Mouse (Mus musculus) kidney, adult 2 months (tissue): ENCODE measurements around the gene Fam78b. TPM values are rescaled to one million over a fixed set of nuclear protein-coding genes. Genes with fewer than 3 reads are reported as not detected.
A peak's percentile ranks its signal among the peaks of the same experiment; 100 is the strongest.

Experiments used
- DNase-seq: peaks from one replicate; pipeline ENCODE4 v3.0.0; 2021
- H3K27ac ChIP-seq: fragments of 200-500 bp; 2 replicates; pipeline ENCODE4 v1.5.1; 2012; ENCODE audit warnings: low read depth, low read length, control low read depth, inconsistent platforms; ENCODE audit not compliant: insufficient read depth
- H3K27me3 ChIP-seq: fragments of 200-500 bp; replicated peaks from 2 replicates; pipeline ENCODE4 v1.6.1; 2012; ENCODE audit warnings: mild to moderate bottlenecking, moderate library complexity, low read length, inconsistent platforms; ENCODE audit not compliant: control insufficient read depth, insufficient read depth
- H3K36me3 ChIP-seq: fragments of 200-500 bp; 2 replicates; pipeline ENCODE4 v1.6.1; 2012; ENCODE audit warnings: mild to moderate bottlenecking, moderate library complexity, low read length, inconsistent platforms; ENCODE audit not compliant: control insufficient read depth, insufficient read depth
- H3K4me1 ChIP-seq: fragments of 200-500 bp; 2 replicates; pipeline ENCODE4 v1.6.1; 2011; ENCODE audit warnings: low read length; ENCODE audit not compliant: control insufficient read depth, insufficient read depth
- H3K4me3 ChIP-seq: fragments of 200-500 bp; 2 replicates; pipeline ENCODE4 v1.5.1; 2011; ENCODE audit warnings: mild to moderate bottlenecking, low read depth, low read length, control low read depth; ENCODE audit not compliant: insufficient read depth
- CTCF ChIP-seq: fragments of 200-500 bp; conservative IDR thresholded peaks from 2 replicates; pipeline ENCODE4 v1.5.1; 2011; ENCODE audit warnings: low read depth, mild to moderate bottlenecking, control low read depth, low read length, moderate library complexity, mixed read lengths; ENCODE audit not compliant: insufficient read depth, insufficient read length
- POLR2A ChIP-seq: fragments of 200-500 bp; IDR thresholded peaks from one replicate; pipeline ENCODE4 v1.6.1; 2011; ENCODE audit warnings: low read depth, low read length, control low read depth
- WGBS: fragments of 180-500 bp; shearing (Covaris S2); methylation state at CpG from one replicate; pipeline ENCODE4 v1.1.7; 2018; 5-methylcytosine and 5-hydroxymethylcytosine counted together
- polyA plus RNA-seq: library from polyadenylated mRNA; depleted of rRNA; stranded (reverse); fragments of >200 nt; gene quantifications from 2 replicates; pipeline ENCODE4 v1.2.3, GENCODE M21; 2012

Gene Fam78b
- polyA plus RNA-seq, 1 experiment = 1.3 TPM

DNA sequence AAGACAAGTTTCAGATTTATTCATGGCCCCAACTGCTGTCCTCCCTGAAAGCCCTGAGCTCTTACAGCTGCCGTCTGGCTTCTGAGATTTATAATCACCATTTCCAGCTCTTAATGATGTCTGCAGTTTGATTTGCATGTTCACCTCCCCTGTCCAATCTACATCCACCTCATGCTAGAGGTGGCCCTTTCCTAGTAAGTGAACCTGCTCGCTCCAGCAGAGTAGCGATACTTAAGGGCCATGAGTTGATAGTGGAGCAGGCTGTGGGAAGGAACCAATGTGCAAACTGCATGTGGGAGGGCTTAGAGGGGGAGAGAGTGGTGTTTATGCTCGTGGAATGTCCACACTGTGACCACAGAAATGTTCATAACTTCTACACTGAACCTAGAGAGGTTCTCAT, 23.7 kb downstream of the Fam78b start:
- 31% methylated on average over 4 of the region's 4 CpGs for WGBS
- no peak overlapping the region for H3K27ac ChIP-seq
- no peak for DNase-seq

DNA sequence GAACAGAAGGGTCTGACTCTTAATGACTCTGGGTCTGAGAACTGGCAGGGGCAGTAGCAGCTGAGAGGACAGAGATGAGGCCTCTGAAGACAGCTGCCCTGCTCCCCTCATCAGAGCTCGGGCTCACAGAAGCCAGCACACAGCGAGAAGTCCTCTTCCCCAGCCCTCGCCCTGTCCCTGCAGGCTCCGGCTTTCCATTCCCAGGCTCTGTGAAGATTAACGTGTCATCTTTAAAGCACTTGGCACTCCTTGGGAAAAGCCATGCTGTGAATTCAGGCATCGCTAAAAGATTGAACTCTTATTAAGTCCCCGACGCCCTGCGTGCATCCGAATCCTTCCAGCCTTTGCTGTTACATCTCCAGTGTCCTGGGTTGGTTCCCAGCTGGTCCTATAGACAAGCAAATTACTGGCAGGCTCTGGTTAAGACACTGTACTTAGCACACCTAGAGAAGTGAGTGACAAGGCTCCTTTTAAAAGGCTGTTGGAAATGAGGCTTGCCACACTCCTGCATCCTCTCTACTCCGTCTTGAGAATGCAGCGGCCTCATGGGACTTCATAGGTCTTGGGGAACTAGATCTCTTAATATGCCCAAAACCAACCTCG, 30.9 kb downstream of the Fam78b start:
- Histone ChIP-seq H3K27ac (no peak overlapping the region), H3K27me3 (no peaks in the 10 kb centered on the region), H3K4me3 (no peak overlapping the region), H3K36me3 (no peaks in the 10 kb centered on the region), H3K4me1 (no peaks in the 10 kb centered on the region)
- no peak for TF ChIP-seq POLR2A
- TF ChIP-seq CTCF = no peak
- WGBS = 72% methylated on average over 13 of the region's 13 CpGs
- DNase-seq = no peak

More for the DNA sequence above, 23.7 kb downstream of the Fam78b start:
- Histone ChIP-seq H3K27me3 (no peaks in the 10 kb centered on the region), H3K36me3 (no peaks in the 10 kb centered on the region), H3K4me3 (no peak overlapping the region), H3K4me1 (no peaks in the 10 kb centered on the region)
- TF ChIP-seq CTCF (no peak), POLR2A (no peak)

DNA sequence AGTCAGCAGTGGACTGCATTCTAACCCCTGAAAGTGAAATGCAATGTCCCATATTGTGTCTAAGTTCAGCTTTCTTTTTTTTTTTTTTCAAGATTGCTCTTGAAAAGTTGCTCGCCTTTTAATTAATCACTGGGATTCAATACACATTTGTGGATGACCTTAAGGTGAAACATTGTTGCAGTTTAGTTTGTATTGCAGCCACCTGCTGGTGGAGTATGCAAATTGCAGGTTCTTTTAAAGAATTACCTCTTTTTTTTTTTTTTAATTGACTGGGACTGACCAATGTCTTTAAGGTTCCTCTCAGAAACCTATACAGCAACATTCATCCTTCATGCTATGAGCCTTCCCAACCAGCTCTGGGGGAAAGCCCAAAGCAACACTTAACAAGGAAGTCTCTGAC, 33.2 kb downstream of the Fam78b start:
- WGBS = 79% methylated on average over 1 of the region's 1 CpGs
- peak; percentile 3 for DNase-seq
- H3K4me3 ChIP-seq = no peak overlapping the region

DNA sequence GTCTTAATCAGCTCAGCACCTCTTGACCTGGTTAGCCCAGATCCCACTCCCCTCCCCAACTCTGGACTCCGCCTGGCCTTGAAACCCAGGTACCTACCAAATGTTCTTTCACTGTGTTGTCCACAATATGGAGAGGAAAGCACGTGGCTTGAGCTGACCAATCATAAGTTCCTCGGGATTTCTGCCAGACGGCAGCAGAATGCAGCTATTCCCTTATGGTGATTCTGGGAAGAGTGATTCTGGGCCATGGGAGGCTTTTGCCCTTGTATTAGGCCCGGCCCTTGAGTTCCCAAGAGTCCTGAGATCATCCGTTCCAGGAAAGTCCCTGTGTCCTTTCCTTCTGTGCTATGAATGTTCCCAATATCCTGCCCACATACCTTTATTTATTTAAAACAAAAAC, 41.3 kb downstream of the Fam78b start:
- no peaks in the 10 kb centered on the region for H3K36me3 ChIP-seq
- no peak for DNase-seq
- H3K4me3 ChIP-seq = no peak overlapping the region
- no peak overlapping the region for H3K27ac ChIP-seq
- no peaks in the 10 kb centered on the region for H3K4me1 ChIP-seq
- H3K27me3 ChIP-seq = no peaks in the 10 kb centered on the region
- TF ChIP-seq CTCF = no peak
- 90% methylated on average over 6 of the region's 6 CpGs for WGBS

More for the DNA sequence above, 33.2 kb downstream of the Fam78b start:
- TF ChIP-seq POLR2A (no peak), CTCF (no peak)
- no peaks in the 10 kb centered on the region for H3K4me1 ChIP-seq
- H3K36me3 ChIP-seq = no peaks in the 10 kb centered on the region
- H3K27me3 ChIP-seq = no peaks in the 10 kb centered on the region
- no peak overlapping the region for H3K27ac ChIP-seq

DNA sequence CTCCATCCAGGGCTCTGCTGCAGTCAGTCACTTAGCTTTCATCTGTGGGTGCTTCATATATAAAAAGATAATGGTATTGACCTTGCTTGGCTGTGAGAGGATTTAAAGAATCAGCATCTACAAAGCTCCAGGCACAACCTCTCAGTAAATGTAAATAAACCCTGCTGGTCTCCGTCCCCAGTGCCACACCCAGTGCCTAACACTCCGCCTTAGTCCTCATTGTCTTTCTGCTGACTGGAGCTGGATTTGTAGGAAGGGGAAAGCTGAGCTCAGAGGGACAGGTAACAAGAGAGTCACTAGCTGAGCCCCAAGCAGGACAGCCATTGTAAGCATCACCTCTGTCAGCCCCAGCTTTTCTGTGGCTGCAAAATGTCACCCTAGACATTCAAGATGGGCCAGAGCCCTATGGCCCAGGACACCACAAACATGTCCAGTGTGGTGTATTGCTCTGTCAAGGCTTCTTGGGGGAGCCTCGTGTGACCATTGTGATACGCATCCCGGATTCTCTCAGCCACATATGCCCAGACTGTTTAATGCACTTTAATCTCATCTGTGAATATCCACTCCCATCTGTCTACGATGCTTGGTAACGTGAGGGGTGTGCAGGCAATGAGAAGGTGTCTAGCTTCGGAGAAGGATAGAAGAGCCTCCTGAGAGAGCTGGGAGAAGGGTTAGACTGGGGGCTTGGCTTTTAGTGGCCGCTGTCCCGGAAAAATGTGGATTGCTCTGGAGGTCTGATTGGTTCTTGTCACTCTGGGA, 45.1 kb downstream of the Fam78b start:
- WGBS = 68% methylated on average over 10 of the region's 10 CpGs
- Histone ChIP-seq H3K27ac (no peak overlapping the region), H3K4me1 (no peaks in the 10 kb centered on the region), H3K36me3 (no peaks in the 10 kb centered on the region), H3K27me3 (no peaks in the 10 kb centered on the region), H3K4me3 (no peak overlapping the region)
- TF ChIP-seq CTCF (no peak), POLR2A (no peak)
- DNase-seq = no peak

DNA sequence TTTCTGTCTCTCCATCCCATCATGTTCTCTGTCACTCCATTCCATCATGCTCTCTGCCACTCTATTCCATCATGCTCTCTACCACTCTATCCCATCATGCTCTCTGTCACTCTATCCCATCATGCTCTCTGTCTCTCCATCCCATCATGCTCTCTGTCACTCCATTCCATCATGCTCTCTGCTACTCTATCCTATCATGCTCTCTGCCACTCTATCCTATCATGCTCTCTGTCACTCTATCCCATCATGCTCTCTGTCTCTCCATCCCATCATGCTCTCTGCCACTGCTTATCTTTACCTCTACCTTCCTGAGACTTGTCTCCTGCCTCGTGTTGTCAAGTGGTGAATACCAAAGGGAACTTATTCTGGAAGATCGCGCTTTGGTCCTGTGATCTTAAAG, 49.6 kb downstream of the Fam78b start:
- no peak overlapping the region for H3K4me3 ChIP-seq
- 85% methylated on average over 3 of the region's 3 CpGs for WGBS
- no peak overlapping the region for H3K27ac ChIP-seq
- no peak for TF ChIP-seq CTCF
- no peak for TF ChIP-seq POLR2A
- H3K4me1 ChIP-seq = no peaks in the 10 kb centered on the region
- H3K27me3 ChIP-seq = no peaks in the 10 kb centered on the region
- no peak for DNase-seq
- H3K36me3 ChIP-seq = no peaks in the 10 kb centered on the region

DNA sequence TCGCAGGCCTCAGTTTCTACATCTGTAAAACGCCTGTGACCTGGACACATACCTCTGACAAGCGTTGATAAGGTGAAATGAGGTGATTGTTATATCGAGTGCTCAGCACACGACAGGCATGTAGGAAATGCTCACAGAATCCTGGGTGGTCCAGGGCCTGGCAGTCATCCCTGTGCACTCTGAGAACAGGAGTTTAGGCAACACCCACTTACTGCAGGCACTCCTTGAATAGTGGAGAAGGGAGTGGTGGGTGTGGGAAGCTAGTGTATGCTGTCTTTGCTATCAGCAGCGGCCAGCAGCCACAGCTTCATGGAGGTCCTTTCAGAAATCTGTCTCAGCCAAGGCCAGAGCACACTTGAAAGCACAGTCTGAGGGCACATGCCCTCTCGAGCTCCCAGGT, 52.8 kb downstream of the Fam78b start:
- Histone ChIP-seq H3K36me3 (no peaks in the 10 kb centered on the region), H3K27me3 (no peaks in the 10 kb centered on the region), H3K4me1 (no peaks in the 10 kb centered on the region), H3K27ac (no peak overlapping the region), H3K4me3 (no peak overlapping the region)
- DNase-seq = no peak
- TF ChIP-seq POLR2A (no peak), CTCF (no peak)
- WGBS = 79% methylated on average over 7 of the region's 7 CpGs
